Comparison of ENCODE assay signal across 21 mouse cellular contexts in genomic region chr3:64205954-64206353, GRCm38 (mm10).
DNase-seq lines count a peak whose midpoint lies in the region; ATAC-seq lines count a peak whose summit lies in the region.
"Had no signal": no experiment of that assay in that cellular context is flagged by ENCODE, and none has a peak within 500 bp of the region (broad histone marks: within the 10 kb centered on the region; RNA-seq: fewer than 3 reads in every experiment).

No protein-coding gene starts in this region.

- intact Hi-C loops in heart, postnatal 25 days (cut with DNase I): no loop called here

- DNase-seq in layer of hippocampus, adult 8-10 months (ENCODE audit: low spot score in 2 of 2): peak; percentile 5 to 7
- no peak for DNase-seq in layer of hippocampus, adult 9-10 months (ENCODE audit: low spot score)
- peak; percentile 63 for DNase-seq in cerebellum, adult 11 months
- peak; percentile 88 for DNase-seq in cerebellum, adult 9-10 months
- peak; percentile 72 to 80 for DNase-seq in cerebellum, postnatal 36 days
- DNase-seq in heart, adult 11 months: no peak
- DNase-seq in heart, postnatal 25 days (ENCODE audit: low spot score): no peak
- DNase-seq: adrenal gland, adult 8-10 months; gastrocnemius, postnatal 36 days; heart, adult 2 months; kidney, adult 9 months; kidney, postnatal 14 days; liver, embryonic 13.5 days; lung, adult 18-20 months; midbrain, embryonic 14.5 days; retina, postnatal 1 day; right cerebral cortex, postnatal 14 days had no signal

- ATAC-seq in erythroid progenitor cell, adult 5-6 weeks (replicated peaks; ENCODE audit: low FRiP score, poor library complexity, severe bottlenecking): no peak
- ATAC-seq: activated CD4-positive, CD25-positive, alpha-beta regulatory T cell, adult 4 months; intestine, postnatal 0 days; lung, postnatal 0 days had no signal

Comparison
In these comparisons a context has a peak if more than half of its experiments do, and no peak if none do; other contexts are left out.
1. DNase-seq: peak in layer of hippocampus, adult 8-10 months (2 of 2), cerebellum, adult 11 months (single experiment), cerebellum, adult 9-10 months (single experiment) and cerebellum, postnatal 36 days (2 of 2); none in layer of hippocampus, adult 9-10 months (single experiment), heart, adult 11 months (single experiment) and heart, postnatal 25 days (single experiment).